Mouse (Mus musculus): ENCODE data around the gene Capn3.

GRCm38 (mm10) chr2:120484241-120484640 lies 28.4 kb downstream of the Capn3 start:
- no peak for TF ChIP-seq CTCF (IDR thresholded peaks at IDR 0.05; ENCODE audit: control insufficient read depth, insufficient read depth, insufficient read length)
- TF ChIP-seq MAX (IDR thresholded peaks at IDR 0.05) = no peak
- TF ChIP-seq MYOD1 (IDR thresholded peaks at IDR 0.05; ENCODE audit: control insufficient read depth, insufficient read length, low read depth) = no peak
- TF ChIP-seq USF1 (IDR thresholded peaks at IDR 0.05; ENCODE audit: low read depth) = no peak
- no peak for TF ChIP-seq MYOG (IDR thresholded peaks at IDR 0.05; ENCODE audit: control insufficient read depth, extremely low read depth, insufficient read length)
- TF ChIP-seq CEBPB (IDR thresholded peaks at IDR 0.05; ENCODE audit: low read depth) = no peak

All from C2C12 (cell line).